Mouse (Mus musculus): ENCODE data around the gene 6030408B16Rik. TPM values are rescaled to one million over a fixed set of nuclear protein-coding genes. Genes with fewer than 3 reads are reported as not detected.

The 6030408B16Rik gene
- polyA plus RNA-seq, 1 experiment from 2014 or later, result 1.9 TPM

GRCm38 (mm10) chr15:101306459-101306858 lies 13.4 kb downstream of the 6030408B16Rik start:
- no peaks in the 10 kb centered on the region for H3K36me3 ChIP-seq
- no peak for ATAC-seq (ENCODE audit: low FRiP score, low read depth)
- peaks cover 16% of the 10 kb centered on the region for H3K4me1 ChIP-seq
- H3K9me3 ChIP-seq, result no peaks in the 10 kb centered on the region
- no peak overlapping the region for H3K9ac ChIP-seq
- 82% methylated on average over 4 of the region's 4 CpGs for WGBS
- no peak overlapping the region for H3K27ac ChIP-seq
- H3K4me2 ChIP-seq (replicated peaks), result no peak overlapping the region
- H3K27me3 ChIP-seq, result no peaks in the 10 kb centered on the region
- no peak overlapping the region for H3K4me3 ChIP-seq

- 62% methylated on average over 13 of the region's 13 CpGs for WGBS
- Histone ChIP-seq H3K4me3 (no peak overlapping the region), H3K27me3 (no peaks in the 10 kb centered on the region), H3K4me2 (replicated peaks) (0 out of 2 replicates have a peak overlapping the region, but pooled peaks have one; percentile 1), H3K27ac (0 out of 2 replicates have a peak overlapping the region, but pooled peaks have one; percentile 44), H3K36me3 (no peaks in the 10 kb centered on the region), H3K4me1 (peaks cover 16% of the 10 kb centered on the region), H3K9ac (no peak overlapping the region), H3K9me3 (no peaks in the 10 kb centered on the region)
- no peak; the same call in 1 of the 2 replicates for ATAC-seq (ENCODE audit: low FRiP score, low read depth)
Measured at GRCm38 (mm10) chr15:101308440-101309348, 15.7 kb downstream of the 6030408B16Rik start.

- 32% methylated on average over 5 of the region's 5 CpGs for WGBS
- Histone ChIP-seq H3K27me3 (no peaks in the 10 kb centered on the region), H3K4me3 (no peak overlapping the region), H3K4me2 (replicated peaks) (no peak overlapping the region), H3K4me1 (peaks cover 16% of the 10 kb centered on the region), H3K9me3 (no peaks in the 10 kb centered on the region), H3K9ac (no peak overlapping the region), H3K27ac (no peak overlapping the region), H3K36me3 (no peaks in the 10 kb centered on the region)
- ATAC-seq (ENCODE audit: low FRiP score, low read depth), result no peak
Measured at GRCm38 (mm10) chr15:101309493-101309892, 16.5 kb downstream of the 6030408B16Rik start.

- Histone ChIP-seq H3K9ac (no peak overlapping the region), H3K4me3 (no peak overlapping the region), H3K4me2 (replicated peaks) (no peak overlapping the region), H3K4me1 (peaks cover 19% of the 10 kb centered on the region), H3K27ac (no peak overlapping the region), H3K36me3 (no peaks in the 10 kb centered on the region), H3K9me3 (no peaks in the 10 kb centered on the region), H3K27me3 (no peaks in the 10 kb centered on the region)
- WGBS, result 56% methylated on average over 14 of the region's 15 CpGs
- no peak for ATAC-seq (ENCODE audit: low FRiP score, low read depth)
Measured at GRCm38 (mm10) chr15:101311087-101311770, 18.2 kb downstream of the 6030408B16Rik start.

GRCm38 (mm10) chr15:101312006-101312405 lies 19.0 kb downstream of the 6030408B16Rik start:
- ATAC-seq (ENCODE audit: low FRiP score, low read depth), result no peak

GRCm38 (mm10) chr15:101315378-101315777 lies 22.4 kb downstream of the 6030408B16Rik start:
- no peaks in the 10 kb centered on the region for H3K27me3 ChIP-seq

More at GRCm38 (mm10) chr15:101312006-101312405, 19.0 kb downstream of the 6030408B16Rik start:
- Histone ChIP-seq H3K9ac (no peak overlapping the region), H3K4me1 (peaks cover 24% of the 10 kb centered on the region), H3K4me2 (replicated peaks) (no peak overlapping the region), H3K9me3 (no peaks in the 10 kb centered on the region), H3K4me3 (no peak overlapping the region), H3K27ac (no peak overlapping the region), H3K27me3 (no peaks in the 10 kb centered on the region), H3K36me3 (no peaks in the 10 kb centered on the region)
- 75% methylated on average over 6 of the region's 6 CpGs for WGBS

GRCm38 (mm10) chr15:101315832-101316231 lies 22.8 kb downstream of the 6030408B16Rik start:
- Histone ChIP-seq H3K4me1 (peaks cover 14% of the 10 kb centered on the region; the same call in 1 of the 2 replicates), H3K4me3 (peak overlapping the region; percentile 33), H3K36me3 (no peaks in the 10 kb centered on the region), H3K27me3 (no peaks in the 10 kb centered on the region), H3K4me2 (replicated peaks) (peak overlapping the region; percentile 61), H3K27ac (no peak overlapping the region), H3K9me3 (no peaks in the 10 kb centered on the region), H3K9ac (no peak overlapping the region; the same call in 1 of the 2 replicates)
- WGBS, result 3% methylated on average over 11 of the region's 11 CpGs
- ATAC-seq (ENCODE audit: low FRiP score, low read depth), result peak; percentile 74

More at GRCm38 (mm10) chr15:101315378-101315777, 22.4 kb downstream of the 6030408B16Rik start:
- no peak overlapping the region for H3K4me3 ChIP-seq
- no peaks in the 10 kb centered on the region for H3K36me3 ChIP-seq
- H3K4me2 ChIP-seq (replicated peaks), result peak overlapping the region; percentile 61
- H3K9ac ChIP-seq, result no peak overlapping the region; the same call in 1 of the 2 replicates
- H3K9me3 ChIP-seq, result no peaks in the 10 kb centered on the region
- no peak for ATAC-seq (ENCODE audit: low FRiP score, low read depth)
- no peak overlapping the region for H3K27ac ChIP-seq
- 93% methylated on average over 4 of the region's 4 CpGs for WGBS
- peaks cover 14% of the 10 kb centered on the region; the same call in 1 of the 2 replicates for H3K4me1 ChIP-seq

- Histone ChIP-seq H3K27me3 (no peaks in the 10 kb centered on the region), H3K4me3 (peak overlapping the region; percentile 33; the same call in 1 of the 2 replicates), H3K9ac (no peak overlapping the region; the same call in 1 of the 2 replicates), H3K36me3 (no peaks in the 10 kb centered on the region), H3K4me1 (peaks cover 14% of the 10 kb centered on the region; the same call in 1 of the 2 replicates), H3K4me2 (replicated peaks) (peak overlapping the region; percentile 61), H3K27ac (no peak overlapping the region), H3K9me3 (no peaks in the 10 kb centered on the region)
- peak; percentile 48; the same call in 1 of the 2 replicates for ATAC-seq (ENCODE audit: low FRiP score, low read depth)
- 63% methylated on average over 13 of the region's 13 CpGs for WGBS
Measured at GRCm38 (mm10) chr15:101316279-101316912, 23.4 kb downstream of the 6030408B16Rik start.

- 65% methylated on average over 18 of the region's 18 CpGs for WGBS
- Histone ChIP-seq H3K4me2 (replicated peaks) (no peak overlapping the region; the same call in 1 of the 2 replicates), H3K36me3 (no peaks in the 10 kb centered on the region), H3K4me3 (no peak overlapping the region), H3K27me3 (no peaks in the 10 kb centered on the region), H3K4me1 (peaks cover 14% of the 10 kb centered on the region; the same call in 1 of the 2 replicates), H3K27ac (no peak overlapping the region; the same call in 1 of the 2 replicates), H3K9me3 (no peaks in the 10 kb centered on the region), H3K9ac (no peak overlapping the region)
- ATAC-seq (ENCODE audit: low FRiP score, low read depth), result no peak
Measured at GRCm38 (mm10) chr15:101316913-101317813, 24.2 kb downstream of the 6030408B16Rik start.

GRCm38 (mm10) chr15:101317814-101318500 lies 24.9 kb downstream of the 6030408B16Rik start:
- WGBS, result 62% methylated on average over 2 of the region's 2 CpGs
- Histone ChIP-seq H3K27me3 (no peaks in the 10 kb centered on the region), H3K9ac (no peak overlapping the region), H3K4me1 (peaks cover 14% of the 10 kb centered on the region; the same call in 1 of the 2 replicates), H3K27ac (no peak overlapping the region; the same call in 1 of the 2 replicates), H3K4me3 (no peak overlapping the region), H3K4me2 (replicated peaks) (no peak overlapping the region), H3K36me3 (no peaks in the 10 kb centered on the region), H3K9me3 (no peaks in the 10 kb centered on the region)
- no peak for ATAC-seq (ENCODE audit: low FRiP score, low read depth)

All from limb, embryonic 13.5 days (tissue).